Mouse (Mus musculus) right cerebral cortex, adult 2 months (tissue): ENCODE results near the gene Shq1.

ENCODE experiments used
- DNase-seq, 2 experiments: peaks; one replicate each; pipeline ENCODE4 v3.0.0; 2021 to 2022; ENCODE audit warnings: low spot score in 2 of 2

The Shq1 gene

DNA sequence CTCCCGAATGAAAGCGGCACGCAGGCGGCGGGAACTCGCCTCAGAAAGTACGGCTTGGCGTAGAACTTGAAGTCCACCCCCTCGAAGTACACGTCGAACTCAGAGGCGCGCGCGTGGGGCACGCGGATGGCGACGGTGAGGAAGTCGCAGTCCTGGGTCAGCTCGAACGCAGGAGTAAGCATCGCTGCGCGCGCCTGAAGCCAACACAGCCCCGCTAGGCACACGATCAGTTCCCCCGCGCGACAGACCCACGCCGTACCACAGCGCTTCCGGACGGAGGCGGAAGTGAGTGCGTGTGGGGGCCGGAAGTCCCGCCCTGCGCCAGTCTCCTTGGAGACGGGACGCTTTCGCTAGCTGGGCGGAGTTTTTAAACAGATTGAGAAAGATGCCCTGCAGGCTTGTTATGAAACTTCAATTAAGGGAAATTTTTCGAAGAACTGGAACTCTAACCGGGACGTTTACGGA, at the start of gene Shq1:
Shq1 (minus strand) TSS at position 278 of the 465 bp plus-strand sequence.
- peak; percentile 87 to 88 for DNase-seq

DNA sequence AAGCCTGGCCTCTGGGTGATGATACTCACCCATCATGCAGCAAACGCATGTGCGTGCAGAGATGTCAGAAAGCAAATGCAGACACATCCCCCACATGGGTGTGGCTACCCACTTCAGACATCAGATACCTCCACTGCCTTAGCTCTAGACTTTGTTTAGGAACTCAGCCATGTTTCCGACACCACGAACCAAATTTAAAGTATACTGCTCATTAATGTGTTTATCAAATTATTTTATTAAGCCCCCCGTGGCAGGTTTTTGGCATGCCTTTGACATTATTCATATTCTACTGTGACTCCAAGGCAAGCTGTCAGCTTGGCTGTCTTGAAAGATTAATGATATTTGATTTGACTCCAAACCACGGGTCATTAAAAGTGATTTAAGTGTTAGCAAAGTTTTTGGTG, 49.1 kb upstream of the Shq1 start:
- no peak for DNase-seq

DNA sequence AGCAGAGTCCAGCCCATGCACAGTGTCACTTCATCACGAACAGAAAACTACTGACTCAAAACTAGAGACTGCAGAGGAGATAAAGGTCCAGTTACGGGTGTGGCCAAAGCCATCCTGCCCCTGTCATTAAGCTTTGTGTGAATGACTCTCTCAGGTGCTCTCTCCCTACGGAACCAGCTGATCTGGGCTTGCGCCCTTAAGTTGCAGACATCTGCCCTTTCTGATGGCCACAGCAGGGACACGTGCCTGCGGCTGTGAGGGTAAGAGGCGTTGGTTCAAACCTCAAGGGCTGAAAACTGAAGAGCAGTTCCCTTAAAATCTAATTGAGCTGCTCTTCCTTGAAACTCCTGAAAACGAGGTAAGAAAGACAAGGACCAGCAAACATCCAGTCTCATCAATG, 45.9 kb upstream of the Shq1 start:
- DNase-seq: no peak

DNA sequence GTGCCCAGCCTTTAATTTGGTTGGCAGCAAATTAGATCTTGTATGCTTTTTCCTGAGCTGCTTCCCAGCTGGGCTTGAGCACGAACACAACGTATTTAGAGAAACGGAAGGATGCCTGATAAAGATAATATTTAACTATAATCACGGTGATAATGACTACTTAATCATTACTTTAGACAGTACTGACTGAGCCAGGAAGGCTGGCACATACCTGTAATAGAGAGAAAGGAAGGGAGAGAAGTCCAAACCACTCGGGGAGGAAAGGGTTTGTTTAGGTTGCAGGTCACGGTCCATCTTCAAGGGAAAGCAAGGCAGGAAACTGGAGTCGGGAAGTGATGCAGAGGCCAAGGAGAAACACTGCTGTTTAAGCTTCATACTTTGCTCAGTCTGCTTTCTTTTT, 45.2 kb upstream of the Shq1 start:
- DNase-seq: no peak

DNA sequence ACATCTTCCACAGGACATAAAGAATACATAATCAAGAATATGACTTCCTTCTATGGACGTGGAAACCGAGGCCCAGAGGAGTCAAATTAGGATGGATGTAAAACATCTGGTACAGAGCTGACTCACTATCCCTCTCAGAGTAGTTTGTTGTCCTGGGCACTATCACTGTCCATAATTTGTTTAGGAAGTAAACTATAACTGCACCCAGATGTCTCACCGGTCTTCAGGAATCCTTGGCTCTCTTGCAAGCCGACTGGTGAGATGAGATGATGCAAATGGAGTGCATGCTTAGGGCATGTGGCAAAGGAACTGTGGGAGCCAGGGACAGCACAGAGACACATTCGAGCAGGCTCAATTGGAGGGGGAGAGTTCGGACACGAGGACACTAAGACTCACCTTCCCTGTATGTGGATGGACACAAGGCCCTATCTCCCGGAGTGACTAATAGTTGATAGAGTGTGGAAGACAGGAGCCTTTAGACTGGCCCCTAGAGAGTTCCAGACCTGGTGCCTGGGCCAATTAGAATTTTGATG, 44.4 kb upstream of the Shq1 start:
- DNase-seq: no peak

DNA sequence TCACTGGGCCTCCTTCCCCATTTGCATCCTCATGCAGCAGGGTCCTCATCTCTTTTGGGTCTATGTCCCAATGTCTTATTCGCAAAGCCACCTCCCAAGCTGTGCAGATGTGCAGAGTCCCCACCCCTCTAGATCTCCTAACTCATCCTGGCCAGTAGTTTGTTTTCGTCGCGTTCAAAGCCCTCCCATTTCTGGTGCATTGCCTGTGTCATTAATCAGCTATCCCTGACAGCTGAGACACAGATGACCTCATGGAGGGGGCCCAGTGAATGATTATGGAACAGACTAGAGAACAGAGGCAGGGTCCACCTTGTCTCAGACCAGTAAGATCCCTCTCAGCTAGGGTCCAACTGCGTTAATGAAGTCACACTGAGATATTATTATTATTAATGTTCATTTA, 39.9 kb upstream of the Shq1 start:
- no peak for DNase-seq

DNA sequence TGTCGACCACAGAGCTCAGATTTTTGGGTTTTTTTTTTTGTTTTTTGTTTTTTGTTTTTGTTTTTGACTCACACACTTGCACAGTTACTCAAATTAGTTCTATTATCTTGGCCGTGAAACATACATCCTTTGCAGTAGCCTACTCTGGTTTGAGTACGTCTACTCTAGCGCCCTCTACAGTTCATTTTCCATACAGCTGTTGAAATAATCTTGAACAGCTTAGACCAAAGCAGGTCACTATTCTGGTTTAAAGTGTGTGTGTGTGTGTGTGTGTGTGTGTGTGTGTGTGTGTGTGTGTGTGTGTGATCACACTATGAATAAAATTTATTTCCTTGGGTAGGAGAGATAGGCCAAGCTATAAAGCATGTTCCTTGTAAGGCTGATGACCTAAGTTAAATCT, 39.2 kb upstream of the Shq1 start:
- no peak for DNase-seq

DNA sequence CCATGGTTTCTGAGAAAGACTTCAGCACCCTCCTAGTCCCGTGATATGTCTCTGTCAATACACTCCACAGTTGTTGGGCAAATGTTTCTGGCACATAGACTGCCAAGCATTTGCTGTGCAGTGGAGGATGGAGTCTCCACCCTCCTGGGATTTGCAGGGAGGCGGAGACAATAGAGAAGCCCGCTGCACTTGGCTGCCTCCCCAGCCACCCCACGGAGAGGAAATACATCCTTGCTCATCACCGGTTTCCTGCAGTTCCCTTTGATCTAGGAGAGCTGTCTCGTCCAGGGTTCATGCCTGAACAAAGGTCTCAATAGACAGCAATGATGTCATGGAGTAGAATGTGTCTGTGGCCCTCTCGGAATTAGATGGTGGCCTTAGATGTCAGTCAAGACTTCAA, 38.5 kb upstream of the Shq1 start:
- no peak for DNase-seq

DNA sequence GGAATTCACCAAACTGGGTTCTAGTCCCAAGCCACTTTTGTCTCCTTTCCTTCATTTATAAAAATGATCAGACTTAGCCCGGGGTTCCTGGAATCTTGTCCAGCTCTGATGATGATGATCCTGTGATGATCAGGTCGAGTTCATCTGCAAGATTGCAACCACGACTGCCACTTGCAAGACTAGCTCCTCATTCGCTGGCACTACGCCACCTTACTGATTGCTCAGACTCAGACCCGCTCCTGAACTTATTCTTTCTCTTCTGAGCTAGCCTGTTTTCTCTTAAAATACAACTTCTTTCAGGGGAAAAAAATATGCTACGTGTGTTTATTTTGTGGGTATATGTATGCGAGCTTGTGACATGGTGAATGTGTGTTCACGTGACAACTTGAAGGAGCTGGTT, 38.0 kb upstream of the Shq1 start:
- DNase-seq: no peak

DNA sequence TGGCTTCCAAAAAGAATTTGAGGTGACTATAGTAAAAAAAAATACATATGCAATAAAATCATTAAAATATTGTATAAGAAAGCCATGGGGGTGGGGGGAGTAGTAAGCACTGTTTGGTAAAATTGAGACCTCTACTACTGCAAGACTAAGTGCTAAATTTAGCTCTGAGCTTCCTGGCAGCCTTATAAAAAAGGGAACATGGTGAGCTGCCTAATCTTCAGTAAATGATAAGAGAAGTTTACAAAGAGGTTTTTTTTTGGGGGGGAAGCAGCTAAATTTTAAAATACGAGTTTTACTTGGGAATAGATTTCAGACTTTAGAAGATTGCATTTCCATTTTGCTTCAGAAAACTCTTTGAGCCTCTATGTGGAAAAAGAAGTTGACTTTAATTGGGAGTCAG, 37.3 kb upstream of the Shq1 start:
- no peak for DNase-seq

DNA sequence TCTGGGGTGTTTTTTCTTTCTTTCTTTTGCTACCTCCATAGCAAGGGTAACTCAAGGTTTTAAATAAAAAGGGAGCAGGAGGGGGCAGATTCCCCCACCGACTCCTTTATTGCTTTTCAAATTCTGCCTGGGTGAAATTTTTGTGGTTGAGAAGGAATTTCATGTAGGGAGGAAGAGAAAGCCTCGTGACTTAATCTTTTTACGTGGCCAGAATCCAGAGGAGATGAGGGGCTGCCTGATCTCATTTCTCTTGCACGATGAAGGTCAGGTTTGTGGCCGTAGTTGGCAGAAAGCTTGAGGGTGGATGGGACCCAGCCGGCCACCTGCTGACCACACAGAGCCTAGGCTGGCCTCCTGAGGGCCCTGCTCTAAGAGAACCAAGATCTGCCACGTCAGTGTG, 36.6 kb upstream of the Shq1 start:
- no peak for DNase-seq

DNA sequence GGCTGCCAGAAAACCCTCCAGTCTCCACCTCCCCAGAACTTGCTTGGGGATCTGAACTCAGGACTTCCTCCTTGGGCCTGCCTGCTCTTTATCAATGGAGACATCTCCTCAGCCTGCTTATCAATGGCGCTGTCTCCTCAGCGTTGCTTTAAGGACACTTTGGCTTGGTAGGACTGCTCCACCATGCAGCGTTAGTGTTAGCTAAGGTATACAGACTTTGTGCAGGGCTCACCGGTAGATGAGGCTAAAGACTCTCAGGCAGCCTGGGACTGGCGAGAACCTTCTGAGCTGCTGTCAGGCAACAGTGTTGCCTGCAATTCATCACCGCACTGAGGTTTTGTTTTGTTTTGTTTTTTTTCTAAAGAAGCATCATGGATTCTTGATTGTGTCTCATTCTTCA, 35.9 kb upstream of the Shq1 start:
- no peak for DNase-seq

DNA sequence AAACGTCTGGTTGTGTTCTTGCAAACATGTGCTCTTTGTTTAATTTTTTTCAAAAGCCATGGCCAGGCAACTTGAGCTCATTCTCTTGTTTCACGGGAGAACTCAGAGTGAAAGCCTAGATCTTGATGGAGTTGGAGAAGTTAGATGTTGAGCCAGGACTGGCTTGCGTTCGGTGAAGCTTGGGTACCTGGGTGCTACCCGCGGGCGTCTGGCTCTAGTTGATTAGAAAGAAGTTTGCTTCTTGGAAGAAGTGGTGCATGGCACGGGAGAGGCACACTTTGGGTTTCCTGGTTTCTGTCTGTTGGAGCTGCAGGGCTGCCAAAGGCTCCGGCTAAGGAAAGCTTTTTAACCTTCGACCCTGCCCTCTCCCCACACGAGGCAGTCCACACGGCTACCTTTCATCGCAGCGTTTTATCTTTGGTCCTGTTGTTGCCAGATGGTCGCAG, 34.4 kb upstream of the Shq1 start:
- peak in 1 of 2 experiments; percentile 10 for DNase-seq

DNA sequence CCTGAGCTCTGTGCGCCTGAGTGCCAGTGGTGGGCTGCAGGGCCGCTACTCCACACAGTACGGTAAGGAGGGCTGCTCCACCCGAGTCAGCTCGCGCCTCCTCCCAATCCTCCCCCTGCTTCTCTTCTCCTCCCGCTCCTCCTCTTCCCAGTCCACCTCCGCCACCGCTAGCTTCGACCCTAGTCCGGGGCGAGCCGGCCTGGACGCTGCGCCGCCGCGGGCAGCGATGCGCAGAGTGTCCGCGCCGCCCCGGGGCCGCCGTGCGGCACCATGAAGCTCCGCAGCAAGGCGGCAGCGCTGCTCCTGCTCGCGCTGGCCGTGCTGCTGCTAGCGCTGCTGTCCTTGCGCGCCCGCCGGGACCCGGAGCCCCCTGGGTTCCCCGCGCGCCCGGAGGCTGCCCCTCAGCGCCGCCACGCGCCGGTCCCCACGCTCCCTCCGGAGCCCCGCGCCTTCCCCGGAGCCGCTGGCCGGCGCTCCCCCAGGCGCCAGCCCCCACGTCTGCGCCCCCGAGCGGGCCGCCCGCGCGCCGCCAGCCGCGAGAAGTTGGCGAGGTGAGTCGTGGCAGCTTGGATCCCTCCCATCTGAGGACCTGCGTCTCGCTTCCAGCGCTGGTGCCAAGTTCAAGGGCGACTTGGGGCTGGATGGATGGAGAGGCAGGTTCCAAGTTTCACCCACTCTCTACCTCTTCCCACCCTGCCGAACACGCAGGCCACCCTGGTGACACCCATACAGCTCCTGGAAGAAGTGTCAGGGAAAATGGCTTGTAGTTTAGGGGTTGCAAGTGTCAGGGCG, 33.8 kb upstream of the Shq1 start, which contains the start of gene Gxylt2:
Gxylt2 (plus strand) TSS at position 161 of the 792 bp plus-strand sequence.
- peak; percentile 26 to 31 for DNase-seq

DNA sequence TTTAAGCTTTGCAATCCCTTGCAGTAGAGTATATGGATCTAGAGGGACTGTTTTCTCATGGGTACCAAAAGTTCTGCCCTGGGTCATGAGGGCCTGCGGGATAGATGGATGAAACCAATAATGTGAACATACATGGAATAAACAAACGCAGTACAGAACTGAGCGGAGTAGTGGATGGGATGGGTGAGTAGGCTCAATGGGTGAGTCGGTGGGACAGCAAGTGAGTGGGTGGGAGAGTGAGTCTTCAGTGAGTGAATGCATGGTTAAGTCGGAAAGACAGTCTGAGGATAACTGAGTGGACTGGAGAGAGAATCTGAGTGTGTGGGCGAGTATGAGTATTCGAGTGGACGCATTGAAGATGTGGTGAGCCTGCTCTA, 33.2 kb upstream of the Shq1 start:
- DNase-seq: no peak

DNA sequence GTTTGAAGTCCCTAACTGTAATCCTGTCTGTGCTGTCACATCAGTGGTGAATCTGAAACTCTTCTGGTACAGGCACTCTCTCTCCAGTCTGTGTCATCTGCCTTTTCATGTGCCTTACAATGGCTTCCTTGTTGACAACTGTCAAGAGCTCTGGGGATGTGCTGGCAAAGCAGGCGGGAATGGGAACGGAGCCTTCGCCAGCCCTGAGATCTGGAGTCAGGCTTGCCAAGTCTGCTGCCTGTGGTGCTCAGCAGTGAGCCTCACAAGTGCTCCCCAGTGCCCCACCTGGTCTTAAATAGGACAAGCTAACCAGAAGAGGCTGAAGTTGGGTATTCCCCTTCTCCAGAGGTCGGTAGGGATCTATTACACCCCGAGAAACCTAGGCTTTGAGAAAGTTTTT, 29.8 kb upstream of the Shq1 start:
- DNase-seq: no peak

DNA sequence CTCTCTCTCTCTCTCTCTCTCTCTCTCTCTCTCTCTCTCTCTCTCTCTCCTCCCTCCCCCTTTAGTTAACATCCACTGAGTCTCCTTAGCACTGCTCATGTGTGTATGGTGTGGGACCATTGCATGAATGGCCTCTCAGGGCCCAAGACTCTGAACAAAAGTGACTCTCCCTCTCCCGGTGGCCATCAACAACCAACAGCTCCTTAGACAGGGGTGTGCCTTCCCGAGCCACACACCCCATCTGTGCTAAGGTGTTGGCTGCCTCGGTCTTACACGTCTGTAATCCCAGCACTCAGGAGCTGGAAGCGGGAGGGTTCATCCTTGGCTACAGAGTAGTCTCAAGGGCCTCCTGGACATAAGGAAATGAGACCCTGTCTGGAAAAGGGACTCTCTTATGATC, 29.0 kb upstream of the Shq1 start:
- no peak for DNase-seq

DNA sequence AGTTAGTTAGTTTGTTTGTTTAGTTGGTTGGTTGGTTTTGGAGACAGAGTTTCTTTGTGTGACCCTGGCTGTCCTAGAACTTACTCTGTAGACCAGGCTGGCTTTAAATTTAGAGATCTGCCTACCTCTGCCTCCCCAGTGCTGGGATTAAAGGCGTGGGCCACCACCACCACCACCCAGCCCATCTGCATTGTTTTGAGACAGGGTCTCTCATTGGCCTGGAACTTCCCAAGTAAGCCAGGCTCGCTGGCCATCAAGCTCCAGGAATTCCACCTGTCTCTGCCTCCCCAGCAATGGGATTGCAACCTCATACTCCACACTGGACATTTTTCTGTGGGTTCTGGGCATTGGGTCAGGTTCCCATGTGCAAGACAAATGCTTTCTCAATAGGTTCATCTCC, 15.4 kb upstream of the Shq1 start:
- no peak for DNase-seq

DNA sequence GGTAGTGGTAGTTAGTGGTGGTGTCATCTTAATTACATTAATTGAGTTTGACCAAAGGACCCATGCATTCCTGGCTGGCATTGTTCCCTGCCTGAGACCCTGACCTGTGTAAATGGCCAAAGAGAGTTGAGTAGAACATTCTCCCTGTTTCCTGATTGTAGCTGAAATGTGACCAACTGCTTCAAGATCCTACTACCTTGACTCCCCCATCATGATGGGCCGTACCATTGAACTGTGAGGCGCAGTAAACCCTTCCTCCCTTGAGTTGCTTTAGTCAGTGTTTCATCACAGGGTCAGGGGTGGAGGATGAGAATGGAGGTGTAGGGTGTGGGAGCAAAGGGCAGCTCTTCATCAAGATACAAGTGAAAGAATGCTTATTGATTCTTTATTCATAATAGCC, 7.7 kb upstream of the Shq1 start:
- DNase-seq: no peak

DNA sequence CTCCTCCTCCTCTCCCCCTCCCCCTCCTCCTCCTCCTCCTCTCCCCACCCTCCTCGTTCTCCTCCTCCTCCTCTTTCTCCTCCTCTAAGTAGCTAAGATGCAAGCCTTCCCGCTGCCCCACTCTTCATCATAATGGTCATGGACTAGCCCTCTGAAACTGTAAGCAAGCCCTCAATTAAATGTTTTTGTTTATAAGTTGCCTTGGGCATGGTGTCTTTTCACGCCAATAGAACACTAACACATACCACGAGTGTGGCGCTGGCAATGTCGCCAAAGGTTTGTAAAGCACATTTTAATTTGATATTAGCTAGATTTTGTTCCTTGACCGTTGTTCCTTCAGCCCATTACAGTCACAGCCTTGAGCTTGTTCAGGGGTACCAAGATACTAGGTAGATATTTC, 5.5 kb upstream of the Shq1 start:
- DNase-seq: no peak

DNA sequence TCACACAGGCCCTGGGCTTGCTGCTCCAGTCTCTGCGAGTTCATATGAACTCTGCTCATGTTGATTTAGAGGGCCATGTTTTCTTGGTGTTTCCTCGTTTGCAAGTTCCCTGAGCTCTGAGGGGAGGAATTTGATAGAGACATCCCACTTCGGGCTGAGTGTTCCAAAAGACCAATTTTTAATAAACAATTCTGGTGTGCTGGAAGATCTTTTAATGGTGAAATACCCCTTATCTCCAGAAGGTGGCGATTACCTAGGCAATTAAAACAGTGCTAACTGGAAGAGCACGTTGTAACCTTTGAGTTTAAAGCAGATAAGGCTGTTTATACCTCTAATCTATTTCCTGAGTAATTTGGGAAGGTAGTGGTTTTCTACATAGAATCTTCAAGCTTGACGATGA, 4.0 kb upstream of the Shq1 start:
- DNase-seq: no peak

DNA sequence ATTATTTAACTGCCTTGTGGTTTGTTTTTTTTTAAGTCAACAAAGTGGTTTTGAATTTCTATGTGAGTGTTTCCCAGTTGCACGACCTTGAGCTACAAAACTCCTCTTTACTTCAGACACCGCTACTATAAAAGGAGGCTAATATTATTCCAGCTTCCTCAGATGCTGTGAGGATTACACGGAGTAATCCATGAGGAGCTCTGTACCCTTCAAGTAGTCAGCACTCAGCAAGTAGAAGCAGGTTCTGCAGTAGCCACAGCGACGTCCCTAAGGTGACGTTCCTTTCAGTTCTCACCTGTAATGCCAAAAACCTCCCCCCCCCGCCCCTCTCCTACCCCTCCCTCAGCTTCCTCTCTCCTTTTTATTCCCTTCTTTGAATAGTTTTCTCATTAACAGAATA, 444 bp upstream of the Shq1 start:
- DNase-seq: no peak

DNA sequence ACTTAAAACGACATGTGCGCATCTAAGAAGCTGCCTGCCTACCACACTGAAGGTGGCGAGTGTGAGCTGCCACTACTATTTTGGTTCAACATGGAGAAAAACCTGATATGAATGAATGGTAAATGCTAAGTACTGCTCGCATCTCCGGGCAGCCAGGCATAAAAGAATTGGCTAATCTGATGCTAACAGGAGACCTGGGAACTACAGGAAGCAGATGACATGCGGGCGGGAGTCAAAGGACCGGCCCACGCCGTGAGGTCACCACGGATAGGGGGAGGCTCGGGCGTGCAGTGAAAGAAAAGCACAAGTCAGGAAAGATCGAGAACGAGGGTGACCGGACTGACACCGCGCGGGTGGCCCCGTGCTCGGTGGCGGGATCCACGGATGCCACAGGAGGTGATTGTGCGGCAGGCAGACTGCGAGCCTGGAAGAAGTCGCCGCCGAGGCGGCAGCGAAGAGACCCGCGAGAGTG, 551 bp downstream of the Shq1 start:
- peak; percentile 45 to 67 for DNase-seq

DNA sequence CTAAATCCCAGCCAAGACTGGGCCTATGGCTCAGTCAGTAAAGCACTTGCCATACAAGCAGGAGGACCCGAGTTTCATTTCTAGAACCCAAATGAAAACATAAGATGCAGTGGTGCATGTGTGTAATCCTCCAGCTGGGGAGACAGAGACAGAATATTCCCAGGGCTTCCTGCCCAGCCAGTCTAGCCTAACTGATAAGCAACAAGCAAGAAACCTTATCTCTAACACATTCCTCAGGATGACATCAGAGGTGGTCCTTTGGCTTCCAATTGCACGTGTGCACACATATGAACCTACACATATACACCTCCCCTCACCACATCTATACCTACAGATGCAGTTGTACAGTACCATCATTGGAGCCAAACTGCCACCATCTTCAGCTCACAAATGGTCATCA, 2.1 kb downstream of the Shq1 start:
- DNase-seq: no peak
